Mouse (Mus musculus): ENCODE measurements around the gene Gm34653. TPM values are rescaled to one million over a fixed set of nuclear protein-coding genes. Genes with fewer than 3 reads are reported as not detected.

Gene Gm34653
- total and polyA plus RNA-seq, 3 experiments, result not detected

- peak overlapping the region; percentile 61 to 87 (median 75) for H3K4me3 ChIP-seq (replicated peaks in 1 of 3; ENCODE audit: low read depth in 2 of 3, low read length in 2 of 3, poor library complexity in 1 of 3)
- peak overlapping the region; percentile 67 for H3K9ac ChIP-seq (ENCODE audit: insufficient read depth, low read depth)
- no peaks in the 10 kb centered on the region for H3K27me3 ChIP-seq (replicated peaks)
- TF ChIP-seq ZKSCAN1 (IDR thresholded peaks at IDR 0.05; ENCODE audit: borderline replicate concordance, low read depth, low read length) (no peak), NELFE (IDR thresholded peaks at IDR 0.05; ENCODE audit: low read depth, low read length) (no peak), MYC (IDR thresholded peaks at IDR 0.05; ENCODE audit: low read depth, low read length) (no peak), KAT2A (IDR thresholded peaks at IDR 0.05; ENCODE audit: insufficient replicate concordance, low read length) (no peak), E2F4 (IDR thresholded peaks at IDR 0.05; ENCODE audit: insufficient replicate concordance, low read depth, low read length) (no peak), POLR2AphosphoS2 (IDR thresholded peaks at IDR 0.05; ENCODE audit: low read depth, low read length) (no peak), RAD21 (IDR thresholded peaks at IDR 0.05; ENCODE audit: low read depth, low read length) (no peak), CTCF (conservative IDR thresholded peaks at IDR 0.05 in 1 of 2, IDR thresholded peaks at IDR 0.05 in 1 of 2; ENCODE audit: low read depth in 2 of 2, low read length in 2 of 2) (no peak)
- in situ Hi-C loops (cut with MboI; ENCODE audit: low pct_ligation_motif_present, low pct_unique_long_range_greater_than_20kb, low sequenced_read_pairs) (no loop called here), dilution Hi-C loops (cut with MboI; ENCODE audit: extremely low pct_ligation_motif_present, extremely low pct_unique_long_range_greater_than_20kb, low sequenced_read_pairs) (no loop called here)
- peaks cover 9 to 32% of the 10 kb centered on the region in 2 experiments for H3K36me3 ChIP-seq (replicated peaks in 1 of 2; ENCODE audit: control insufficient read depth in 1 of 2, insufficient read depth in 1 of 2, low read length in 1 of 2)
- H3K9me3 ChIP-seq (replicated peaks; ENCODE audit: low read length), result no peaks in the 10 kb centered on the region
- H3K4me2 ChIP-seq (ENCODE audit: insufficient read depth, low read depth, poor library complexity, severe bottlenecking), result peak overlapping the region; percentile 93
- H3K79me2 ChIP-seq (replicated peaks; ENCODE audit: control insufficient read depth, extremely low read depth, insufficient read depth, poor library complexity, severe bottlenecking), result peaks cover 25% of the 10 kb centered on the region
- H3K27ac ChIP-seq (ENCODE audit: insufficient read depth, low read depth), result peak overlapping the region; percentile 43; the same call in 1 of the 2 replicates
- H3K4me1 ChIP-seq (ENCODE audit: control insufficient read depth in 1 of 2, insufficient read depth in 2 of 2), result peaks cover under 1 to 36% of the 10 kb centered on the region in 2 experiments
- DNase-seq (ENCODE audit: extremely low read depth), result no peak
These were observed 32.4 kb upstream of the Gm34653 start for GRCm38 (mm10) chr2:34800371-34800770.

DNA sequence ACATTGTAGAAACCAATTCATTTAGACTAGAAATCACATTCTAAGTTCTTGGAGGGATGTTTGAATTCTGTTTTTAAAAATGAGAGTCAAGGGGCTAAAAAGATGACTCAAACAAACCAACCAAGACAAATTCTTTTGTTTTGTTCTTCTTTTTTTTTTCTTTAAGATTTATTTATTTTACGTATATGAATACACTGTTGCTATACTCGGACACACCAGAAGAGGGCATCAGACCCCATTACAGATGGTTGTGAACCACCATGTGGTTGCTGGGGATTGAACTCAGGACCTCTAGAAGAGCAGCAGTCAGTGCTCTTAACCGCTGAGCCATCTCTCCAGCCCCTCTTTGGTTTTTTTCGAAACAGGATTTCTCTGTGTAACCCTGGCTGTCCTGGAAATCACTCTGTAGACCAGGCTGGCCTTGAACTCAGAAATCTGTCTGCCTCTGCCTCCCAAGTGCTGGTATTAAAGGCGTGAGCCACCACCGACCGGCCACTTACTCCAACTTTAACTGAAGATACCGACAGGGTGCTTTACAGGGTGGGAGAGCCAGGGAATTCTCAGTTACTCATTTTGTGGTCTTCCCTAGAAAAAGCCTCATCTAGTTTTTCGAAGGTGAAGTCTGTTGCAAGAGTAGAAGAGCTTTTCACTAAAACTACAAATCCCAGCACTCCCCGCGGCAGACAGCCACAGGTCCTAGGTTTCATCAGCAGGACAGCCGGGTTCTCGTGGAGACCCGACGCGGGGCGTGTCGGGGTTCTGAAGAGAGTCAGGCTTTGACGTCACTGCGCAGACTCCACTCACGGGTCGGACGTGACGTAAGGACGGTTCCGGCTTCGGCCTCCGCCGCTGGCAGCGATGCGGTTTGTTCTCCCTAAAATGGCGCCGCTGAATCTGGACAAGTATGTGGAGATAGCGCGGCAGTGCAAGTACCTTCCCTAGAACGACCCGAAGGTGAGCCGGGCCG, 31.0 kb upstream of the Gm34653 start:
- dilution Hi-C loops (cut with MboI; ENCODE audit: extremely low pct_ligation_motif_present, extremely low pct_unique_long_range_greater_than_20kb, low sequenced_read_pairs), result no loop called here
- peaks cover 3 to 46% of the 10 kb centered on the region in 2 experiments for H3K4me1 ChIP-seq (ENCODE audit: control insufficient read depth in 1 of 2, insufficient read depth in 2 of 2)
- peak; percentile 99 for DNase-seq (ENCODE audit: extremely low read depth)
- H3K9me3 ChIP-seq (replicated peaks; ENCODE audit: low read length), result no peaks in the 10 kb centered on the region
- in situ Hi-C loops (cut with MboI; ENCODE audit: low pct_ligation_motif_present, low pct_unique_long_range_greater_than_20kb, low sequenced_read_pairs), result no loop called here
- H3K4me2 ChIP-seq (ENCODE audit: insufficient read depth, low read depth, poor library complexity, severe bottlenecking), result 0 out of 2 replicates have a peak overlapping the region, but pooled peaks have one; percentile 22
- H3K4me3 ChIP-seq (replicated peaks in 1 of 3; ENCODE audit: low read depth in 2 of 3, low read length in 2 of 3, poor library complexity in 1 of 3), result peak overlapping the region; percentile 62 to 78 (median 64)
- peaks cover 11 to 33% of the 10 kb centered on the region in 2 experiments for H3K36me3 ChIP-seq (replicated peaks in 1 of 2; ENCODE audit: control insufficient read depth in 1 of 2, insufficient read depth in 1 of 2, low read length in 1 of 2)
- peak overlapping the region; percentile 85 for H3K27ac ChIP-seq (ENCODE audit: insufficient read depth, low read depth)
- peaks cover 40% of the 10 kb centered on the region for H3K79me2 ChIP-seq (replicated peaks; ENCODE audit: control insufficient read depth, extremely low read depth, insufficient read depth, poor library complexity, severe bottlenecking)
- H3K9ac ChIP-seq (ENCODE audit: insufficient read depth, low read depth), result peak overlapping the region; percentile 98
- H3K27me3 ChIP-seq (replicated peaks), result no peaks in the 10 kb centered on the region
- no peak for TF ChIP-seq EP300 (IDR thresholded peaks at IDR 0.05; ENCODE audit: low read length)
- peak; percentile 70 for TF ChIP-seq IRF4 (IDR thresholded peaks at IDR 0.05; ENCODE audit: low read depth, low read length)
- TF ChIP-seq ETS1 (conservative IDR thresholded peaks at IDR 0.05; ENCODE audit: low read depth, low read length), result peak; percentile 71
- peak; percentile 92 for TF ChIP-seq NRF1 (IDR thresholded peaks at IDR 0.05; ENCODE audit: low read depth, low read length)
- peak; percentile 71; the same call in 1 of the 2 replicates for TF ChIP-seq GABPA (IDR thresholded peaks at IDR 0.05; ENCODE audit: insufficient replicate concordance, low read depth, low read length)
- TF ChIP-seq TCF12 (IDR thresholded peaks at IDR 0.05; ENCODE audit: low read depth, low read length), result peak; percentile 62
- 0 out of 2 replicates have a peak, but pooled peaks have one; percentile 61 for TF ChIP-seq MEF2A (IDR thresholded peaks at IDR 0.05; ENCODE audit: borderline replicate concordance, low read depth, low read length)
- peak; percentile 59; the same call in 1 of the 2 replicates for TF ChIP-seq CHD2 (IDR thresholded peaks at IDR 0.05; ENCODE audit: low read length)
- TF ChIP-seq POLR2A (IDR thresholded peaks at IDR 0.05; ENCODE audit: low read depth, low read length), result peak; percentile 90
- TF ChIP-seq E2F4 (IDR thresholded peaks at IDR 0.05; ENCODE audit: insufficient replicate concordance, low read depth, low read length), result 0 out of 2 replicates have a peak, but pooled peaks have one; percentile 52
- no peak for TF ChIP-seq ZNF384 (IDR thresholded peaks at IDR 0.05; ENCODE audit: low read depth, low read length)
- no peak for TF ChIP-seq PAX5 (IDR thresholded peaks at IDR 0.05; ENCODE audit: low read length)
- TF ChIP-seq MYC (IDR thresholded peaks at IDR 0.05; ENCODE audit: low read depth, low read length), result peak; percentile 91
- no peak for TF ChIP-seq USF1 (IDR thresholded peaks at IDR 0.05; ENCODE audit: low read depth, low read length)
- TF ChIP-seq CTCF (conservative IDR thresholded peaks at IDR 0.05 in 1 of 2, IDR thresholded peaks at IDR 0.05 in 1 of 2; ENCODE audit: low read depth in 2 of 2, low read length in 2 of 2), result peak; percentile 35 to 52; a peak in 2 of 4 replicates
- no peak; the same call in 1 of the 2 replicates for TF ChIP-seq RAD21 (IDR thresholded peaks at IDR 0.05; ENCODE audit: low read depth, low read length)
- TF ChIP-seq MAX (IDR thresholded peaks at IDR 0.05; ENCODE audit: low read length), result peak; percentile 84
- TF ChIP-seq ZC3H11A (IDR thresholded peaks at IDR 0.05; ENCODE audit: low read depth, low read length), result no peak
- peak; percentile 87 for TF ChIP-seq BHLHE40 (IDR thresholded peaks at IDR 0.05; ENCODE audit: low read depth, low read length)
- TF ChIP-seq ZKSCAN1 (IDR thresholded peaks at IDR 0.05; ENCODE audit: borderline replicate concordance, low read depth, low read length), result no peak
- peak; percentile 92 for TF ChIP-seq ZMIZ1 (IDR thresholded peaks at IDR 0.05; ENCODE audit: low read depth, low read length)
- TF ChIP-seq USF2 (conservative IDR thresholded peaks at IDR 0.05; ENCODE audit: low read depth, low read length), result no peak
- TF ChIP-seq MXI1 (IDR thresholded peaks at IDR 0.05; ENCODE audit: low read depth, low read length), result peak; percentile 81; the same call in 1 of the 2 replicates
- no peak for TF ChIP-seq SMC3 (IDR thresholded peaks at IDR 0.05; ENCODE audit: low read depth, low read length)
- TF ChIP-seq TBP (conservative IDR thresholded peaks at IDR 0.05; ENCODE audit: low read depth, low read length), result peak; percentile 57; the same call in 1 of the 2 replicates
- peak; percentile 48; the same call in 1 of the 2 replicates for TF ChIP-seq JUND (conservative IDR thresholded peaks at IDR 0.05; ENCODE audit: low read depth, low read length)
